Mouse (Mus musculus) regulatory T cell (primary cell): ENCODE results near the gene Sema4f.

Experiments
- in situ Hi-C: fragments of 300-600 bp; cut with MboI, MseI; formaldehyde crosslinking; loops from one replicate; pipeline ENCODE4 v1.15.1; 2025; ENCODE audit warnings: high pct_unique_total_duplicates

The Sema4f gene

DNA sequence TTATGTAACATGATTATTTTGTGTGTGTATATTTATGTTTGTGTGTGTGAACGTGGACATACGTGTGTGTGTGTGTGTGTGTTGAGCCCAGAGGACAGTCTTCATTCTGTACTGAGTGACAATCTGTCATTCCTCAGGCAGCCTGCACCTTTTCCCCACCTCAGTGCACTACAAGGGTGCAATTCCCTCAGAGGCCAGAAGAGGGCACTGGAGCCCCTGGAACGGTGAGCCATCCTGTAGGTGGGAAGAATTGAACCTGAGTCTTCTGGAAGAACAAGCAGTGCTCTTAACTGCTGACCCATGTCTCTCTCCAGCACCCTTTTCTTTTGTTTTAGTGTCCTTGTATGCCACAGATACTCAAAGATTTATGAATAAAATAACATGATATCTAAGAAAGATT is 23.7 kb downstream of the Sema4f start:
- in situ Hi-C loops = loop anchor here (5.0 to 10.0 kb wide), 2 partner anchors 51 to 359 kb away; no protein-coding TSS in a partner anchor

DNA sequence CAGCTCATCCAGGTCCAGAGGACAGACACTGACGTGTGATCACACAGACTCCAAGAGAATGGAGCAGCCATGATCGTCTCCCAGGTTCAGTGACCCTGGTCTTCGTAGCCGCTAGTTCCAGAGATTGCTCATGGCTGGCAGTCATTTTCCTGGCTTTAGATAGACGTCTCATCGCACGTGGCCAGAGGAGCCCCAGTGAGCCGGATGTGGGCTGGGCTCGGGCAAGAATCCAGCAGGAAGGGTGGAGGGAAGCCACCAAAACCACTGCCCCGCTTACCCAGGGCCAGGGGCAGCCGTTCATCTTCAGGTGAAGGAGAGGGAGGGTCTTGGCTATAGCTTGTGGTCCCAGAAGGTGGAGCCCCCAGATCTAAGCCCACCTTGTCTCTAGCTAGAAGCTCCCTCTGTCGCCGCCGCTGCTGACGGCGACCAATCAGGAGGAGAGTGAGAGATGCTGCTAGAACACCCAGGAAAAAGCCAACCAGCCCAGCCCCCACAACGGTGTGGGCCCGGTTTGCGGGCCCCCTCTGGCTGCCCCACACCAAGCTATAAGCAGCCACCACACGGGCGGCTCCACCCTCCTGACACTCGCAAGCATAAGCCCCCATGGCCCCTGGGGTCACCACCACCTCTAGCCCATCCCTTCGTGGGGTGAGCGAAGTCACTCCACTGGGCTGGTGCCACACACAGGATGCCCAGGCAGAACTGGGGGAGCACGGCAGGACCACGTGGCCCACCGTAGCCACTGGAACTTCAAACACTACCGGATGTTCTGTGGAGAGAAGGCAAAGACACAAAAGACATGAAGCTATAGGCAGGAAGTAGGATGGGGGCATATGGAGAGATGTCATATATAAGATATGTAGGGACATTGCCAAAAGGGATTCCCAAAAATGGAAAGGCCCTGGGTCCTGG is 26.0 kb downstream of the Sema4f start:
- in situ Hi-C loops = loop anchor here (5.0 to 10.0 kb wide), 2 partner anchors 189 to 361 kb away; partner anchors contain the start of genes Ccdc142 and Gm42688

DNA sequence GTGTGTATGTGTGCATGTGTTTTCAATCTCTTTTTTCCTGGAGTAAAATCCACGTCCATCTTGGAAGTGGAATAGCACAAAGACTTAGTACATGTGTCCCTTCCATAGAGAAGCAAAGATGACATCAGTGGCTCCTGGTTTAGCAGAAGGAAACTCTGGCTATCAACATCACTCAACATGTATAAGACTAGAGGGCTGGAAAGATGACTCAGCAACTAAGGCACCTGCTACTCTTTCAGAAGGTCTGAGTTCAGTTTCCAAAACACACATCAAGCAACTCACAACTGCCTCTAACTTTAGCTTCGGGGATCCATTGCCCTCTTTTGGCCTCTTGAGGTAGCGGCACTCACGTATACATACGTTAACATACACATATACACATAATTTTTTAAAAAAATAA is 28.3 kb downstream of the Sema4f start:
- in situ Hi-C loops = loop anchor here (5.0 to 10.0 kb wide), 2 partner anchors 191 to 363 kb away; partner anchors contain the start of genes Ccdc142 and Gm42688

DNA sequence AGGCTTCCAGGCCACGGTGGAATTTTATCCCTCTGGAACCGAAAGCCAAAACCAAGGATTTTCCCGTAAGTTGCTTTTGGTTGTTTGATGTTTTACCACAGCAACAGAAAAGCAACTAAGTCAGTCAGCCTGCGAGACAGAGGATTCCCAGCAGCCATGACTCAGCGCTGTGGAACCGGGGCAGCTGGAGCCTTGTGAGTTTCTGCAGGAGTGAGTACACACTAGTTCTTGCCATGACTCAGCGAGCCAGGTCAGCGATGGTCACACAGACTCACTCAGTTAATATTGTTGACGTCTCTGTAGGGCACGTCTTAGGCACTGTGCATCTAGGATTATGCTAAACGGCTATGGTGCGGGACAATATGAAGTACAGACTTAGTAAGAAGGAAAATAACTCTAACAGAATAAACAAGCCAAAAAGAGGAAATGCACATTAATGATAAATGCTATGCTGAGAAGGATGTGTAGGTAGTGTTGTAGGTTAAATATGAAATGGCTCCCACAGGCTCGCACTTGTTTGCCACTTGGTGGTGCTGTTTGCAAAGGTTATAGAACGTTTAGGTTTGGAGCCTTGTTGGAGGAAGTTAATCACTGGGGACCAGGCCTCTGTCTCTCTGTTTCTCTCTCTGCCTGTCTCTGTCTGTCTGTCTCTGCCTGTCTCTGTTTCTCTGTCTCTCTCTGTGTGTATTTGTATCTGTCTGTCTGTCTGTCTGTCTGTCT is 30.3 kb downstream of the Sema4f start:
- in situ Hi-C loops = no loop called here

DNA sequence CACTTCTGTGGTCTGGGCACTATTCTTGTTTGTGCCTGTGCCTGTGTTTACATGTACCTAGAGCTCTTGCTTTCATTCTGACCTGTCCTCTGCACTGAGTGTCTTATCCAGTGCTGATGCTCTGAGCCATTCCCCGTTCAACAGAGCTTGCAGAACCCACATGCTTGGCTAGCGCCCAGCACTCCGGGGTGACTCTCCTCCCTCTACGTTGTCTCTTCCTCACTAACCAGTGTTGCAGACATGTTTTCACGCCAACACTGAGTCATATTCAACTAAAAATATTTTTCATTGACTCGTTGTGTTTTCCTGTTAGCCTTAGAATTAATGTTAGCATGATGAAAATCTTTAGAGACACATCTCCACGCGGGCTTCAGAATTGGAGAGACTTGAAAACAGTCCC is 31.5 kb downstream of the Sema4f start:
- in situ Hi-C loops = no loop called here

DNA sequence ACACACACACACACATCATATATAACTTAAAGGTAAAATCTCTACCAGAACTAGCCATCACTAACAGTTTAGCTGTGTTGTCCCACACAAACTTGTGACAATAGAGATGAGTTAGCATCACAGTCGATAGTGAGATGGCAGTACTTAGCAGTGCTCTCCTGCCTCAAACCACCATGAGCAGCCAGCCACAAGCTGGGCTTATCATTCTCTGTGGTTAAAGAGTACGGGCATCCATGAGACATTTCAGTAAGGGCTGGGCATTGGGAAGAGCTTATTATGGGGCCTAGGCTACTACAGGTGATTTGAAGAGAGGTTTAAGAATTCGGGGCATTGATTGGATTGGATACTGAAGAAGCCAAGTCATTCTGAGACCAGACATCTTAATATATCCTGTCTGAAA is 32.6 kb downstream of the Sema4f start:
- in situ Hi-C loops = no loop called here

DNA sequence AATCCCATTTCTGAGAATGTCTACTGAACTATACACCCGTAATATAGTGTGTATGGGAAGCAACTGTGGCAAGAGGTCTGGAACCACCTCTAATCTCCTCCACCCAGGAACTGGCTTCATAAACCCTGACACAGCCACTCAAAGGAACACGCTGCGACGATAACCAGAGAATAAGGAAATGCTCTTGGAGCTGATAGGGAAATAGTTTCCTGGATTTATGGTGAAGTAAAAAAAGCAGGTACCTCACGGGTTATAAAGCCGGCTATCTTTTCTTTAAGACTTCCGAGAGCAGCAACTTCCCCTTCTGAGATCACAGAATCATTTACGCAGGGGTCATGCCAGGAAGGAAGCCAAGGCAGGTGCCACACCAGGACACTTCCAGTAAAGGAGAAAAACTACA is 37.0 kb downstream of the Sema4f start:
- in situ Hi-C loops = no loop called here

DNA sequence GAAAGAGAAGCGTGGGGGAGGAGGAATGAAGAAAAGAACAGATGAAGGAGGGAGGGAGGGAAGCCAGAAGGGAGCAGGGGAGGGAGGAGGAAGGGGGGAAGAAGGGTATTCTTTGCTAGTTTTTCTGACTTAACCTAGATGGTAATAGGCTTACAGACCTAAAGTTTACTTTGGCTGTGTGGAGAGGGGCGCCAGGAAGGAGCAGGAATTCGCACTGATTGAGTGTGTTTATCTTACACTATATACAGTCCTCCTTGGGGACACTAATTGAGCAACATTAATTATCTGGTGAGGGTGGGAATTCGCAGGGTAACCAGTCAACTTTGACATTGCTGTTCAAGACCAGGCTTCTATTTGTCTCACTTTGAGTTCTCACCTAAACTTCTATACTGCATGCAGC is 40.8 kb downstream of the Sema4f start:
- in situ Hi-C loops = loop anchor here (5.0 kb wide), 1 partner anchor 371 kb away; no protein-coding TSS in a partner anchor

DNA sequence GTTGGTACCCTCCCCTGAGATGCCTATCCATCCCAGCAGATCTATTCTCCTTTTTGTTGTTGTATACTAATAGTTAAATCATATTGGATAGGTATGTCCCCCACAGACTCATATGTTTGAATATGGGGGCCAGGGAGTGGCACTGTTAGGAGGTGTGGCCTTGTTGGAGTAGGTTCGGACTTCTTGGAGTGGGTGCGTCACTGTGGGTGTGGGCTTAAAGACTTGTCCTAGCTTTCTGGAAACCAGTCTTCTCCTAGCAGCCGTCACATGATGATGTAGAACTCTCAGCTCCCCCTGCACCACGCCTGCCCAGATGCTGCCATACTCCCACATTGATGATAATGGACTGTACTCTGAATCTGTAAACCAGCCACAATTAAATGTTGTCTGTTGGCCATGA is 41.3 kb downstream of the Sema4f start:
- in situ Hi-C loops = loop anchor here (5.0 kb wide), 1 partner anchor 371 kb away; no protein-coding TSS in a partner anchor

DNA sequence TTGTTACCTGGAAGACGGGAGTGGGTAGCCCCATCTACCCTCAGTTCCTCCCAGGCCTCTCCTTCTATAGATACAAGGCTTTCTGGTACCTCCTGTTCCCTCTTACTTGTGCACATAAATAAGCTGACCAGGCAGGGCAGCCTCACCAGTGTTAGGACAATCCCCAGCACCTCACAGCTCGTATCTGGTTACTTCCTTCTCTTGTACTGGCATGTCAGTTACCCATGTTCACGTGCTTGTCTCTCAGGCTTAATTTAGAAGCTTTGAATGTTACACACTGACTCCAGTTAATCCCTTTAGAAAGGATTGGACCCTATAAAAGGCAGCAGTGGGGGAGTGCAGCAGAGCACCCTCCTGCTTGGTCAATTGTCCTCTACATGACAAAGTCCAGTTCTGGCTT is 42.3 kb downstream of the Sema4f start:
- in situ Hi-C loops = loop anchor here (5.0 kb wide), 1 partner anchor 370 kb away; no protein-coding TSS in a partner anchor

DNA sequence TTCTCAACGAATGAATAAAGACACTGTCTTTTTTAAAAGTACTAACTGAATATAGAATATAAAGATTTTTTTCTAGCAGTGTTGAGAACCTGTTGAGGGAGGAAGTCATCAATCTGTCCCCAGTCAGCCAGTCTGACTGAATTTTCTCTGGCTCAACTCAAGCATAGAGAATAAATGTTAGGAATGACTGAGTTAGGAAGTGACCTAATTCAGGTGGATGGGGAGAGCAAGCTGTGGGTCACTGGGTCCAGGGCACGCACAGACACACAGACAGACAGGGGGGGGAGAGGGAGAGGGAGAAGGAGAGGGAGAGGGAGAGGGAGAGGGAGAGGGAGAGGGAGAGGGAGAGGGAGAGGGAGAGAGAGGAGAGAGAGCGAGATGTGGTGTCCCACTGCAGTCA is 46.2 kb downstream of the Sema4f start:
- in situ Hi-C loops = loop anchor here (5.0 kb wide), 1 partner anchor 171 kb away; no protein-coding TSS in a partner anchor

DNA sequence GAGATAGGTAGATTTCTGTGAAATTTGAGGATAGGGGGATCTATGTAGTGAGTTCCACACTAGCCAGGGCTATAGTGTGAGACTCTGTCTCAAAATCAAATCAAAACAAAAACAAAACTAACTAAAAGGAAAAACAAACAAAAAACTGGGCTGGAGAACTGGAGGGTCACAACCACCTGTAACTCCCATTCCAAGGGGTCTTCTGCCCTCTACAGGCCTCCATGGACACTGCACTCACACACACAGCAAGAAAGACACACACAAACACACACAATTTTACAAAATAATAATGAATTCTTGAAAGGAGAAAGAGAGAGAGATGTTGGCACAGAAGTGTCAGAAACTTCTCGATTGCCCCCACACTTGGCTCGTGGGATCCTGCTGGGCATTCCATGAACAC is 47.0 kb downstream of the Sema4f start:
- in situ Hi-C loops = loop anchor here (5.0 kb wide), 1 partner anchor 170 kb away; no protein-coding TSS in a partner anchor

DNA sequence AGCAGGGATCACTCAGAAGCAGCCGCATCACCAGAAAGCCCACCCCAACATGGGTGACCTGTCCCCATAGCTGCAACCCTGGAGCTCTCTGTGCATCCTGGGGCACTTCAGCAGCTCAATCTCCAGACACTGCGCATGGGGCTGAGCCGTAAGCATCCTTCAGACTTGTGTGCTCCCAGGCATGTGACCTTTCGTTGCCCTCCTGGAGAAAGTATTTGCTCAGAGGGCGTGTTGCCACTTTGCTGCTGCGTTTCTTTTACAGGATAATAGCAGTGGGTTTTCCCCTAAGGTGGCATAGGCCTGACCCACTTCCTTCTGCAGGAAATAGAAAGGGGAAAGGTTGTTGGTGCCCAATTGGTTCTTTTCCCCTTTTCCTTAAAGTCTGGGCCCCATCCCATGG is 48.1 kb downstream of the Sema4f start:
- in situ Hi-C loops = loop anchor here (5.0 kb wide), 1 partner anchor 169 kb away; no protein-coding TSS in a partner anchor

DNA sequence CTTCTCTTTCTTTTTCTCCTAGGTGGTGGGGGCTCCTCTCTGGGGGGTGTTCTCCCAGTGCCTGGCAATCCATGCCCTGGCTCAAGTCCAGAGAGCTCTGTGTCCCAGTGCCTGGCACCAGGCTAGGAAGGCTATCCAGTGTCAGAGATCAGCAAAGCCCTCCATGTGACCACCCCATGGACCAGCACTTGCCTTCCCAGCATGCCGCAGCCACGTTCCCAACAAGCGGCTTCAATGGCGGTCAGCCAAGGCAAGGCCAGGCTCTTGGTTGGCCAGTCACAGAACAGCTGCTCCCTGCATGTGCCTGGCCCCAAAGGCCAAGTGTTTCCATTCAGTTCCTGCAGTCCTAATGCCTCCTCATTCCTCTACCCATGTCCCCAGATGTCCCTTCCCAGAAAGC is 53.2 kb downstream of the Sema4f start:
- in situ Hi-C loops = loop anchor here (10.0 kb wide), 1 partner anchor 142 kb away; no protein-coding TSS in a partner anchor

DNA sequence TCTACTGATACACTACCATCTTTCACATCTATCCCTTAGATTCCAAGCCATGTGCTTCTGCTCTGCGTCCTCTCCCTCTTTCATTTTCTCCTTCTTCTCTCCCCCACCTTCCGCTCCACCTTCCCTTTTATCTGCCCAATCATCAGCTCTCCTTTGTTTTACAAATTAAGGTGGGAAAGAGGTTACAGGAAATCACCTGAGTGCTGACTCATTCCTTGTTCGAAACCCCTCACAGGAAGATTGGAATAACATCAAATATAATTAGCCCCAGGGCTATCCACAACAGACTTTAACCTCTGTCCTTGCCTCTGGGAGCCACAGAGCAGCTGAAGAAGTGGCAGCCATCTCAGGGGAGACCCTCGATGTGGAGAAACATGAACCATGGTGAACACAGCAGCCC is 53.7 kb downstream of the Sema4f start:
- in situ Hi-C loops = loop anchor here (10.0 kb wide), 1 partner anchor 141 kb away; no protein-coding TSS in a partner anchor

DNA sequence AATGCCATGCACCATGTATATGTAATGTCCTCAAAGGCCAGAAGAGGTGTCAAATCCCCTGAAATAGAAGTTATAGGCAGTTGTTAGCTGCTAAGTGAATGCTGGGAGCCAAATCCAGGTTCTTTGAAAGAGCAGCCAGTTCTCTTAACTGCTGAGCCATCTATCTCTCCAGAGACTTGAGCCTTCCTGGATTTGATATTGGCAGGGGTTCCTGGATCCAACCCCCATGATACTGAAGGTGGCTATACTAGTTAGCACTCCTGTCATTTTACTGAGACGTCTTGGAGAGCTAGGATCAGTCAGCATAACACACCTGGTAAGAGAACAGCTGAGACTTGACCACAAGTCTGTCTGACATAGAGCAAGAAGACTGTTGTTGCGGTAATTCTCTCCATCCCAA is 54.1 kb downstream of the Sema4f start:
- in situ Hi-C loops = loop anchor here (10.0 kb wide), 1 partner anchor 141 kb away; no protein-coding TSS in a partner anchor

DNA sequence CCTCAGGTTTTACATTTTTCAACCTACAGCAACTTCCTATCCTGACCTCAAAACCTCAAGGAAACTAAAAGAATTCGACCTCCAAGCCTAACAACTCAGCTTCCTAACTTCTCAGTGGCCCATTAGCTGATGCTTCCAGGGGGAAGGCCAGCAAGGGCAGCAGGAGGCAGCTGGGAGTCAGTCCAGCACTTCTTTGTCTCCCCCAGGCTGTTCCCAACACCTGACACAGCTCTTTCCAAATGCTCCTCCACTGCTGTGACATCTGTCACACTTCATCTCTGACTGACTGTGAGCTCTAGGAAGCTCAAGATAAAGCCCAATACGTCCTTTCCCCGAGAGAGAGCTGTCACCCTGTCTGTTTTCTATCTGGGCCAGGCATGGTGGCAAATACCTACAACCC is 55.0 kb downstream of the Sema4f start:
- in situ Hi-C loops = loop anchor here (10.0 kb wide), 1 partner anchor 140 kb away; no protein-coding TSS in a partner anchor

DNA sequence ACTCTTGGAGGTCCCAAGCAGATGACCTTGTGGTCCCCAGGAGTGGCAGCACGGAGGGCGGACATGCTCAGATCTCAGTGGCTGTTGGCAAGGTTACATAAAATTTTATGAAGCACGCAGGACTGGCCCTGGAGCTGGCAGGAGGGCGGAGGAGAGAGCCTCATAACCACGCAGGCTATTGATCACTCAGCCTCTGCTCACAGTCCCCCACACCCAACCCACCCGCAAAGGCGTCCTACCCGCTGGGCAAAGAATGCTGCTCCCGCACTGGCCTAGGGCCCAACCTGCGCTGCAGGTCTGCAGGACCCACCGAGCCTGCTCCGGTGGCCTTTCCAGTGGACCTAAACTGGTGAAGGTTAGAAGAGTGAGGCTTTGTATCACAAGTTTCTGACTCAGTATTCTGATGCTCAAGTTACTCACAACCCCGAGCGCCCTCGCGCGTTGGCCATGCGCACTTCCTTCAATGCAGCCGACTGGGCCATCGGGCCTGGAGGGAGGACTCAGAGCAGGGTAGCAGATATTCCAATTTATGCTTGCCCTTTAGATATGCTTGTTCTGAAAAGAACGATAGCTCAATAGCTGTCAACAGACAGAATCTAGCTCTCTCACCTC is 58.0 kb downstream of the Sema4f start:
- in situ Hi-C loops = loop anchor here (10.0 kb wide), 1 partner anchor 137 kb away; no protein-coding TSS in a partner anchor

DNA sequence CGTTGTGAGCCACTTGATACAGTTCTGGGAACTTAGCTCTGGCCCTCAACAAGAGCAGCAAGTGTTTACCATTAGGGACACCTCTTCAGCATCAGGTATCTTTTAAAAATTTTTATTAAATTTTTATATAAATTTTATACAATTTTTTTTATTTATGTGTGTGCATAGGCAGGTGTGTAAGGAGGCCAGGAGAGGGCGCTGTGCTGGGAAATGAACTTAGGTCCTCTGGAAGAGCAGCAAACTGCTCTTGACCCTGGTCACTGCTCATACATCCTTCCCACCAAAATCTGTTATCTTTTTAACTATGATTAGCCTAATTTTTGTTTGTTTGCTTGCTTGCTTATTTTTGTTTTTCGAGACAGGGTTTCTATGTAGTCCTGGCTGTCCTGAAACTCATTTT is 58.8 kb downstream of the Sema4f start:
- in situ Hi-C loops = loop anchor here (10.0 kb wide), 1 partner anchor 136 kb away; no protein-coding TSS in a partner anchor

DNA sequence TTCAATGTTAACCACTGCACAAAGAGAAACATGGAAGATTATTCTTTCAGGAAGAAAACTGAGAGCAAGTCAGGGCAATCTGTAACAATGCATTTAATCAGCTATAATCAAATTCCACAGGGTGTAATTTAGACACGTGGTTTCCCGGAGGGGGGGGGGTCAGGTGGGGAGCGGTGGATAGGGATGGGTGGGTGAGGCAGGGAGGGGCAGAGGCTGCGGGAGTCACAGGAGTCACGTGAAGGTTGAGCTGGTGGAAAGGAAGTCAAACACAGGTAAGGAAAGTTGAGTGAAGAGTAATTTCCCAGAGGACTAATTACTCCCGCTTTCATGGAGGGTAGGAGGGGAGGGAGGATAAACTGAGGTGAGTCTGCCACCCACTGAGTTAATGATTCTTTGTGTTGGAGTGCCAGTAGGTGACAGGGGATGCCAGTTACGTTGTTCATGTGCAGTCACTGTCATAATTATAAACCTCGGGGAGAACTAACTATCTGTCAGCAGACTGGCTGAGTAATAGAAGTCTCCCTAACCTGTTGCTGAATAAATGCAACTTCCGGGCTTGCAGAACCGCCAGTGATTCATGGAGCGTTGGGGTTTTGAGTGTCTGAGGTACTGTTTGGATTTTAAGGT is 60.0 kb downstream of the Sema4f start:
- in situ Hi-C loops = loop anchor here (5.0 to 10.0 kb wide), 2 partner anchors 87 to 135 kb away; no protein-coding TSS in a partner anchor

DNA sequence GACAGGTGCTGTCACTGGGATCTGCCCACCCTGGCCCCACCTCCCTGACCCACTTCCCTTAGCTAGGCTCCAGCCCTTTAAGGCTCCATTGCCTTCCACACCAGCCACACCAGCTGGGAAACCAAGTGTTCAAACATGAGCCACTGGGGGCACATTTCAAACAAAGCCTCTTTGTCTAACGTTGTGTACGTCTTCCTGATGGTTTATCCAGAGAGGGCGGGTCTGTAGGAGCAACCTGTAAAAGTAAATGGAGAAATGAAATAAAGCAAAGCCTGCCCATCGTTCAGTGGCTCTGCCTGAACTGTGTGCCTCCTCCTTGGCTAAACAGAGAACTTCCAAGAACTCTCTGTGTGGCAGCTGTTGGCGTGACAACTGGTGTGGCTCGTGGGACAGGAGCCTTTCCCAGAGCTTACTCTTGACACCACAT is 64.0 kb downstream of the Sema4f start:
- in situ Hi-C loops = loop anchor here (5.0 kb wide), 1 partner anchor 83 kb away; no protein-coding TSS in a partner anchor
